Mouse (Mus musculus) heart, postnatal 0 days (tissue): ENCODE measurements around the gene Map3k20. TPM values are rescaled to one million over a fixed set of nuclear protein-coding genes. Genes with fewer than 3 reads are reported as not detected.

Experiments
- ATAC-seq: fragments of 200-750 bp; cut with Nextera tagmentation; 2 replicates; pipeline ENCODE4 v1.8.0; 2017; ENCODE audit warnings: low read depth, moderate number of reproducible peaks, moderate library complexity; ENCODE audit not compliant: insufficient read depth
- DNase-seq: peaks from one replicate; pipeline ENCODE4 v3.0.0-alpha.2; 2016; ENCODE audit warnings: low spot score
- H3K27ac ChIP-seq: fragments of 300-500 bp; sonication (generic); 2 replicates; pipeline ENCODE4 v1.5.1; 2014; ENCODE audit warnings: low read depth, mild to moderate bottlenecking
- H3K27me3 ChIP-seq: fragments of 300-500 bp; sonication (generic); 2 replicates; pipeline ENCODE4 v1.6.1; 2014; ENCODE audit warnings: low read length, mixed read lengths; ENCODE audit not compliant: control insufficient read depth, insufficient read depth
- H3K36me3 ChIP-seq: fragments of 300-500 bp; sonication (generic); replicated peaks from 2 replicates; pipeline ENCODE4 v1.6.1; 2014; ENCODE audit warnings: low read length, mixed read lengths; ENCODE audit not compliant: control insufficient read depth, insufficient read depth
- H3K4me1 ChIP-seq: fragments of 300-500 bp; sonication (generic); 2 replicates; pipeline ENCODE4 v1.6.1; 2014; ENCODE audit warnings: antibody characterized with exemption; ENCODE audit not compliant: control insufficient read depth, insufficient read depth
- H3K4me2 ChIP-seq: fragments of 300-500 bp; sonication (generic); 2 replicates; pipeline ENCODE4 v1.6.1; 2014; ENCODE audit warnings: low read depth, mild to moderate bottlenecking, low read length, moderate library complexity
- H3K4me3 ChIP-seq: fragments of 300-500 bp; sonication (generic); 2 replicates; pipeline ENCODE4 v1.5.1; 2014; ENCODE audit warnings: low read depth, low read length
- H3K9ac ChIP-seq: fragments of 300-500 bp; sonication (generic); replicated peaks from 2 replicates; pipeline ENCODE4 v1.6.1; 2014; ENCODE audit warnings: low read depth, low read length, mixed read lengths
- H3K9me3 ChIP-seq: fragments of 300-500 bp; sonication (generic); replicated peaks from 2 replicates; pipeline ENCODE4 v1.6.1; 2016; ENCODE audit warnings: low read length; ENCODE audit not compliant: control insufficient read depth
- CTCF ChIP-seq: IDR thresholded peaks from 2 replicates; pipeline ENCODE4 v1.5.1; 2016; ENCODE audit warnings: antibody characterized with exemption, control low read depth, low read depth
- EP300 ChIP-seq: IDR thresholded peaks from 2 replicates; pipeline ENCODE4 v1.6.1; 2016; ENCODE audit warnings: antibody characterized with exemption, low read depth
- WGBS: fragments of 180-500 bp; shearing (Covaris S2); extraction: QIAGEN DNeasy Blood & Tissue Kit; methylation state at CpG from one replicate; pipeline ENCODE4 v1.1.7; 2014; 5-methylcytosine and 5-hydroxymethylcytosine counted together
- polyA plus RNA-seq: library from polyadenylated mRNA; unstranded; fragments of >200 nt; fragmentation: Nextera tagmentation; extraction: Ambion mirVana; gene quantifications from 2 replicates; pipeline ENCODE4 v1.2.1, GENCODE M21; 2015
- total RNA-seq: library from RNA; depleted of rRNA; stranded (reverse); fragments of >200 nt; gene quantifications from 2 replicates; pipeline ENCODE4 v1.2.3, GENCODE M21; 2014; ENCODE audit warnings: low replicate concordance

Map3k20 gene
- total and polyA plus RNA-seq, 2 experiments from 2014 or later: 26.1 to 95.0 TPM

GRCm38 (mm10) chr2:72415416-72415815 lies 130.0 kb downstream of the Map3k20 start:
- 86% methylated on average over 5 of the region's 5 CpGs for WGBS
- Histone ChIP-seq H3K27me3 (no peaks in the 10 kb centered on the region), H3K9ac (no peak overlapping the region), H3K4me1 (0 out of 2 replicates have a peak, but pooled peaks cover 5% of the 10 kb centered on the region), H3K9me3 (no peaks in the 10 kb centered on the region), H3K4me2 (no peak overlapping the region), H3K4me3 (no peak overlapping the region), H3K27ac (no peak overlapping the region), H3K36me3 (peaks cover 23% of the 10 kb centered on the region; the same call in 1 of the 2 replicates)
- TF ChIP-seq EP300: no peak
- peak; percentile 26 for TF ChIP-seq CTCF
- DNase-seq: no peak
- ATAC-seq: no peak

- no peak overlapping the region for H3K27ac ChIP-seq
- TF ChIP-seq CTCF: no peak
- no peak for TF ChIP-seq EP300
- DNase-seq (no peak), ATAC-seq (no peak)
- no peaks in the 10 kb centered on the region for H3K27me3 ChIP-seq
- no peak overlapping the region for H3K4me2 ChIP-seq
- peaks cover 23% of the 10 kb centered on the region; the same call in 1 of the 2 replicates for H3K36me3 ChIP-seq
- no peaks in the 10 kb centered on the region for H3K9me3 ChIP-seq
- WGBS: 54% methylated on average over 14 of the region's 14 CpGs
- H3K4me1 ChIP-seq: 0 out of 2 replicates have a peak, but pooled peaks cover 5% of the 10 kb centered on the region
- no peak overlapping the region for H3K4me3 ChIP-seq
- no peak overlapping the region for H3K9ac ChIP-seq
These were observed 131.0 kb downstream of the Map3k20 start for GRCm38 (mm10) chr2:72416095-72417080.

- Histone ChIP-seq H3K9me3 (no peaks in the 10 kb centered on the region), H3K27ac (no peak overlapping the region), H3K27me3 (no peaks in the 10 kb centered on the region), H3K9ac (no peak overlapping the region), H3K36me3 (peaks cover 22% of the 10 kb centered on the region; the same call in 1 of the 2 replicates), H3K4me1 (0 out of 2 replicates have a peak, but pooled peaks cover 5% of the 10 kb centered on the region), H3K4me3 (no peak overlapping the region), H3K4me2 (no peak overlapping the region)
- DNase-seq: no peak
- ATAC-seq: no peak
- TF ChIP-seq EP300: no peak
- TF ChIP-seq CTCF: no peak
- 56% methylated on average over 5 of the region's 5 CpGs for WGBS
These were observed 135.1 kb downstream of the Map3k20 start for GRCm38 (mm10) chr2:72420561-72420960.

- ATAC-seq (no peak), DNase-seq (no peak)
- no peak for TF ChIP-seq EP300
- TF ChIP-seq CTCF: no peak
- 85% methylated on average over 7 of the region's 7 CpGs for WGBS
- no peak overlapping the region for H3K9ac ChIP-seq
- H3K4me3 ChIP-seq: no peak overlapping the region
- H3K27ac ChIP-seq: no peak overlapping the region
- no peaks in the 10 kb centered on the region for H3K9me3 ChIP-seq
- H3K27me3 ChIP-seq: no peaks in the 10 kb centered on the region
- no peaks in the 10 kb centered on the region for H3K4me1 ChIP-seq
- H3K4me2 ChIP-seq: no peak overlapping the region
- H3K36me3 ChIP-seq: peaks cover 4% of the 10 kb centered on the region; the same call in 1 of the 2 replicates
These were observed 139.2 kb downstream of the Map3k20 start for GRCm38 (mm10) chr2:72424656-72425055.

DNA sequence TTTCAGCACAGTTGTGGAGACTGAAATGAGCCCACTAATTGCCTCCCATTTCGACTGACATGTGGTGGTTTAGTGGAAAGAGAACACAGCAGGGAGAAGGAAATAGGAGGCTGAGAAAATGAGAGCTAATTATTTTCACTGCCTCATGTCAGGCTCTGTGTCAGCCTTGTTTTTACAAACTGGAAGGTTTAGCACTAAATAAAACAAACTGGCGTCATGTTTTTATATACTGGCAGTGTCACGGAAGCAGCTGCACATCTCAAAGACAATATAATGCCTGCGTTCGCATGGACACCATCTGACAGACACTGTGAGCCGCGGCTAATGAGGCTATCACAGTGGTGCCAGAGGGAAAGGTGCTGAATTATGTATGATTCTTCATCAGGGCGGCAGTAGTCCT lies 141.3 kb downstream of the Map3k20 start:
- no peak overlapping the region for H3K27ac ChIP-seq
- WGBS: 80% methylated on average over 8 of the region's 8 CpGs
- no peaks in the 10 kb centered on the region for H3K9me3 ChIP-seq
- no peaks in the 10 kb centered on the region for H3K4me1 ChIP-seq
- H3K4me3 ChIP-seq: no peak overlapping the region
- no peaks in the 10 kb centered on the region for H3K27me3 ChIP-seq
- H3K4me2 ChIP-seq: no peak overlapping the region
- H3K9ac ChIP-seq: no peak overlapping the region
- H3K36me3 ChIP-seq: peaks cover 4% of the 10 kb centered on the region; the same call in 1 of the 2 replicates
- no peak for TF ChIP-seq EP300
- no peak for TF ChIP-seq CTCF
- ATAC-seq: no peak
- DNase-seq: no peak
